24 mouse cellular contexts compared by ENCODE assay signal in genomic region chr8:123882412-123882811, GRCm38 (mm10). TPM values are rescaled to one million over a fixed set of nuclear protein-coding genes. Genes with fewer than 3 reads are reported as not detected.
DNase-seq lines count a peak whose midpoint lies in the region; ATAC-seq and TF ChIP-seq lines count a peak whose summit lies in the region.
"Had no signal": no experiment of that assay in that cellular context is flagged by ENCODE, and none has a peak within 500 bp of the region (broad histone marks: within the 10 kb centered on the region; RNA-seq: fewer than 3 reads in every experiment).

No protein-coding gene starts in this region.

- TF ChIP-seq POLR2A in myocyte (IDR thresholded peaks at IDR 0.05; ENCODE audit: insufficient read length, low read depth) = peak; percentile 12

- no peak overlapping the region for H3K27ac ChIP-seq in embryonic facial prominence, embryonic 14.5 days (replicated peaks; ENCODE audit: low read depth, low read length)
- H3K27ac ChIP-seq in embryonic facial prominence, embryonic 10.5 days (replicated peaks) = no peak overlapping the region
- peak overlapping the region; percentile 98 for H3K27ac ChIP-seq in left cerebral cortex, adult 2 months
- H3K27ac ChIP-seq in intestine, postnatal 0 days (ENCODE audit: low read depth, low read length) = no peak overlapping the region
- H3K27ac ChIP-seq: embryonic facial prominence, embryonic 13.5 days; forebrain, embryonic 13.5 days; heart, embryonic 15.5 days; hindbrain, embryonic 10.5 days; hindbrain, embryonic 13.5 days had no signal

- no peak overlapping the region for H3K9ac ChIP-seq in embryonic facial prominence, embryonic 14.5 days (ENCODE audit: low read depth, low read length)
- no peak overlapping the region for H3K9ac ChIP-seq in intestine, postnatal 0 days (ENCODE audit: low read depth, low read length)
- H3K9ac ChIP-seq: embryonic facial prominence, embryonic 13.5 days; forebrain, embryonic 13.5 days; heart, embryonic 15.5 days; hindbrain, embryonic 13.5 days had no signal

- ATAC-seq in embryonic facial prominence, embryonic 14.5 days (ENCODE audit: low read depth) = no peak
- ATAC-seq in intestine, postnatal 0 days = no peak
- ATAC-seq: activated CD4-positive, CD25-positive, alpha-beta regulatory T cell, adult 4 months; forebrain, embryonic 13.5 days; forebrain, embryonic 16.5 days; hindbrain, embryonic 16.5 days had no signal

- no peak for TF ChIP-seq CTCF in left cerebral cortex, adult 2 months (IDR thresholded peaks at IDR 0.05)
- no peak for TF ChIP-seq CTCF in intestine, postnatal 0 days (IDR thresholded peaks at IDR 0.05; ENCODE audit: low read depth)

- 83% methylated on average over 2 of the region's 2 CpGs for WGBS in embryonic facial prominence, embryonic 14.5 days
- 86% methylated on average over 2 of the region's 2 CpGs for WGBS in embryonic facial prominence, embryonic 10.5 days
- whole genome bisulfite sequencing in intestine, postnatal 0 days = 78% methylated on average over 2 of the region's 2 CpGs

- H3ac ChIP-seq in myocyte (ENCODE audit: control insufficient read depth, insufficient read length) = no peak overlapping the region

- no peaks in the 10 kb centered on the region for H3K36me3 ChIP-seq in embryonic facial prominence, embryonic 14.5 days (ENCODE audit: control insufficient read depth, insufficient read depth, low read length)
- no peaks in the 10 kb centered on the region for H3K36me3 ChIP-seq in embryonic facial prominence, embryonic 10.5 days (replicated peaks)
- H3K36me3 ChIP-seq in myocyte (ENCODE audit: control insufficient read depth, insufficient read depth) = no peaks in the 10 kb centered on the region
- no peaks in the 10 kb centered on the region for H3K36me3 ChIP-seq in intestine, postnatal 0 days (ENCODE audit: control insufficient read depth, insufficient read depth)
- H3K36me3 ChIP-seq: embryonic facial prominence, embryonic 13.5 days; forebrain, embryonic 10.5 days; heart, embryonic 12.5 days; heart, embryonic 15.5 days; hindbrain, embryonic 10.5 days; hindbrain, embryonic 13.5 days had no signal

- H3K4me3 ChIP-seq in embryonic facial prominence, embryonic 14.5 days (ENCODE audit: low read depth, low read length) = no peak overlapping the region
- H3K4me3 ChIP-seq in embryonic facial prominence, embryonic 10.5 days = no peak overlapping the region
- H3K4me3 ChIP-seq in left cerebral cortex, adult 2 months = no peak overlapping the region
- no peak overlapping the region for H3K4me3 ChIP-seq in myocyte
- no peak overlapping the region for H3K4me3 ChIP-seq in intestine, postnatal 0 days (ENCODE audit: low read depth, low read length)
- H3K4me3 ChIP-seq: embryonic facial prominence, embryonic 13.5 days; forebrain, embryonic 10.5 days; forebrain, embryonic 13.5 days; heart, embryonic 12.5 days; heart, embryonic 15.5 days; hindbrain, embryonic 10.5 days; hindbrain, embryonic 13.5 days had no signal

- H3K9me3 ChIP-seq in embryonic facial prominence, embryonic 14.5 days (ENCODE audit: control insufficient read depth, low read length) = no peaks in the 10 kb centered on the region
- no peaks in the 10 kb centered on the region for H3K9me3 ChIP-seq in embryonic facial prominence, embryonic 10.5 days
- no peaks in the 10 kb centered on the region for H3K9me3 ChIP-seq in intestine, postnatal 0 days (ENCODE audit: control insufficient read depth)
- H3K9me3 ChIP-seq: embryonic facial prominence, embryonic 13.5 days; forebrain, embryonic 10.5 days; forebrain, embryonic 13.5 days; heart, embryonic 12.5 days; heart, embryonic 15.5 days; hindbrain, embryonic 10.5 days; hindbrain, embryonic 13.5 days had no signal

- H3K4me2 ChIP-seq in embryonic facial prominence, embryonic 14.5 days (ENCODE audit: low read depth, low read length) = no peak overlapping the region
- H3K4me2 ChIP-seq in myocyte (ENCODE audit: low read depth) = peak overlapping the region; percentile 46
- H3K4me2 ChIP-seq in intestine, postnatal 0 days (replicated peaks; ENCODE audit: low read depth) = no peak overlapping the region
- H3K4me2 ChIP-seq: embryonic facial prominence, embryonic 13.5 days; forebrain, embryonic 13.5 days; heart, embryonic 12.5 days; heart, embryonic 15.5 days; hindbrain, embryonic 13.5 days had no signal

- intact Hi-C loops in left cerebral cortex, adult 2 months (cut with DNase I) = loop anchor here (10.0 kb wide), 1 partner anchor 158 kb away; no protein-coding TSS in a partner anchor

- H3K79me2 ChIP-seq in myocyte (ENCODE audit: control insufficient read depth, insufficient read depth) = no peaks in the 10 kb centered on the region

- H3K4me1 ChIP-seq in embryonic facial prominence, embryonic 14.5 days (ENCODE audit: control insufficient read depth, insufficient read depth, low read length) = peaks cover 11% of the 10 kb centered on the region
- peaks cover 20% of the 10 kb centered on the region for H3K4me1 ChIP-seq in embryonic facial prominence, embryonic 10.5 days
- H3K4me1 ChIP-seq in intestine, postnatal 0 days (replicated peaks; ENCODE audit: control insufficient read depth, insufficient read depth, low read length) = no peaks in the 10 kb centered on the region; the same call in 1 of the 2 replicates

- H3K27me3 ChIP-seq in embryonic facial prominence, embryonic 14.5 days (replicated peaks; ENCODE audit: control insufficient read depth, insufficient read depth, low read length) = no peaks in the 10 kb centered on the region
- peaks cover 34% of the 10 kb centered on the region for H3K27me3 ChIP-seq in embryonic facial prominence, embryonic 10.5 days (replicated peaks; ENCODE audit: low read depth, poor library complexity, severe bottlenecking)
- H3K27me3 ChIP-seq in myocyte (ENCODE audit: control insufficient read depth, insufficient read depth, insufficient read length) = no peaks in the 10 kb centered on the region
- H3K27me3 ChIP-seq in intestine, postnatal 0 days (replicated peaks; ENCODE audit: control insufficient read depth, insufficient read depth, low read length) = no peaks in the 10 kb centered on the region

- peak; percentile 26 for DNase-seq in embryonic facial prominence, embryonic 14.5 days (ENCODE audit: low spot score)
- DNase-seq in embryonic facial prominence, embryonic 10.5 days (ENCODE audit: low spot score) = no peak
- DNase-seq in left cerebral cortex, adult 2 months (ENCODE audit: extremely low spot score in 1 of 2, low spot score in 2 of 2) = no peak
- no peak for DNase-seq in left cerebral cortex, adult 18-20 months (ENCODE audit: low spot score in 2 of 2)
- DNase-seq: adrenal gland, adult 8-10 months; adrenal gland, postnatal 25 days; cerebellum, adult 18-20 months; cerebellum, adult 9-10 months; cerebellum, postnatal 14 days; heart, adult 18-20 months; heart, postnatal 10 days; heart, postnatal 36 days had no signal

TF ChIP-seq in myocyte, 11 proteins besides CTCF, POLR2A, EP300 and RAD21:
- TF ChIP-seq MYOG (IDR thresholded peaks at IDR 0.05; ENCODE audit: control insufficient read depth in 1 of 3, insufficient read depth in 1 of 3, insufficient read length in 2 of 3, low read depth in 2 of 3) = peak in 1 of 3 experiments; percentile 77
- peak in 2 of 3 experiments; percentile 55 to 82 for TF ChIP-seq MYOD1 (IDR thresholded peaks at IDR 0.05; ENCODE audit: control insufficient read depth in 1 of 3, insufficient read length in 2 of 3, low read depth in 2 of 3)
- TF ChIP-seq POLR2AphosphoS2 (IDR thresholded peaks at IDR 0.05; ENCODE audit: insufficient read length, low read depth) = no peak

RNA-seq across cellular contexts. Expression of gene Acta1, which starts 12.1 kb away (rescaled TPM):
- polyA plus RNA-seq in embryonic facial prominence, embryonic 14.5 days (2014; fragmentation: Nextera tagmentation; extraction: Ambion mirVana) = 2,164 and 3,230 TPM in 2 replicates
- polyA plus RNA-seq in embryonic facial prominence, embryonic 10.5 days (2016; fragmentation: Nextera tagmentation; extraction: Ambion mirVana) = 0.80 and 1.3 TPM in 2 replicates
- total RNA-seq in left cerebral cortex, adult 2 months (2021) = 10 to 100 TPM; 11.1 to 12.2 TPM
- total RNA-seq in left cerebral cortex, adult 18-20 months (2021) = 10 to 100 TPM; 10.2 to 11.9 TPM
- 9,007 TPM for polyA plus RNA-seq in myocyte (2012; fragmentation: generic; extraction: Trizol)
- polyA plus RNA-seq in intestine, postnatal 0 days (2015; fragmentation: Nextera tagmentation; extraction: Ambion mirVana) = 2.7 and 7.6 TPM in 2 replicates
- total RNA-seq: adrenal gland, postnatal 25 days had no signal

RNA-seq across cellular contexts. Expression of gene Ccsap, which starts 22.4 kb away (rescaled TPM):
- polyA plus RNA-seq in embryonic facial prominence, embryonic 14.5 days (2014; fragmentation: Nextera tagmentation; extraction: Ambion mirVana) = 4.4 and 4.6 TPM in 2 replicates
- polyA plus RNA-seq in embryonic facial prominence, embryonic 10.5 days (2016; fragmentation: Nextera tagmentation; extraction: Ambion mirVana) = 5.4 and 5.6 TPM in 2 replicates
- total RNA-seq in left cerebral cortex, adult 2 months (2021) = 10 to 100 TPM; 65.9 to 75.4 TPM
- total RNA-seq in left cerebral cortex, adult 18-20 months (2021) = 10 to 100 TPM; 62.6 to 74.7 TPM
- 2.3 TPM for polyA plus RNA-seq in myocyte (2012; fragmentation: generic; extraction: Trizol)
- polyA plus RNA-seq in intestine, postnatal 0 days (2015; fragmentation: Nextera tagmentation; extraction: Ambion mirVana) = 1.5 and 1.8 TPM in 2 replicates

Comparison
In these comparisons a context has a peak if more than half of its experiments do, and no peak if none do; other contexts are left out.
1. RNA of gene Acta1, which starts 12.1 kb away (polyA plus RNA-seq): 9,007 TPM in myocyte (single experiment) and 2,164 to 3,230 TPM in embryonic facial prominence, embryonic 14.5 days; 2.7 to 7.6 TPM in intestine, postnatal 0 days and 0.80 to 1.3 TPM in embryonic facial prominence, embryonic 10.5 days; every median in the first group is over 100 times any median in the second.